Mouse (Mus musculus) heart, embryonic 13.5 days (tissue): Measurements from ENCODE around the gene Cdx2. TPM values are rescaled to one million over a fixed set of nuclear protein-coding genes. Genes with fewer than 3 reads are reported as not detected.
A peak's percentile ranks its signal among the peaks of the same experiment; 100 is the strongest.

Experiments used
- ATAC-seq: fragments of 200-750 bp; cut with Nextera tagmentation; 2 replicates; pipeline ENCODE4 v1.8.0; 2017; ENCODE audit warnings: moderate TSS enrichment; ENCODE audit not compliant: insufficient number of reproducible peaks, low FRiP score, low TSS enrichment; ENCODE audit errors: extremely low read depth
- H3K27ac ChIP-seq: fragments of 300-500 bp; sonication (generic); replicated peaks from 2 replicates; pipeline ENCODE4 v1.5.1; 2015; ENCODE audit warnings: moderate library complexity, mild to moderate bottlenecking, inconsistent platforms
- H3K27me3 ChIP-seq: fragments of 300-500 bp; sonication (generic); replicated peaks from 2 replicates; pipeline ENCODE4 v1.6.1; 2015; ENCODE audit warnings: mild to moderate bottlenecking, inconsistent platforms
- H3K36me3 ChIP-seq: fragments of 300-500 bp; sonication (generic); 2 replicates; pipeline ENCODE4 v1.6.1; 2015; ENCODE audit warnings: mild to moderate bottlenecking, inconsistent platforms
- H3K4me1 ChIP-seq: fragments of 300-500 bp; sonication (generic); 2 replicates; pipeline ENCODE4 v1.6.1; 2015; ENCODE audit warnings: inconsistent platforms
- H3K4me2 ChIP-seq: fragments of 300-500 bp; sonication (generic); 2 replicates; pipeline ENCODE4 v1.6.1; 2015; ENCODE audit warnings: inconsistent platforms, mild to moderate bottlenecking, moderate library complexity
- H3K4me3 ChIP-seq: fragments of 300-500 bp; sonication (generic); 2 replicates; pipeline ENCODE4 v1.5.1; 2015; ENCODE audit warnings: moderate library complexity, mild to moderate bottlenecking, inconsistent platforms
- H3K9ac ChIP-seq: fragments of 300-500 bp; sonication (generic); 2 replicates; pipeline ENCODE4 v1.6.1; 2015; ENCODE audit warnings: inconsistent platforms, mild to moderate bottlenecking, moderate library complexity
- H3K9me3 ChIP-seq: fragments of 300-500 bp; sonication (generic); 2 replicates; pipeline ENCODE4 v1.6.1; 2016; ENCODE audit warnings: inconsistent platforms
- WGBS: fragments of 180-500 bp; shearing (Covaris S2); methylation state at CpG from one replicate; pipeline ENCODE4 v1.1.7; 2015; ENCODE audit warnings: mixed read lengths; 5-methylcytosine and 5-hydroxymethylcytosine counted together
- polyA plus RNA-seq: library from polyadenylated mRNA; unstranded; fragments of >200 nt; fragmentation: Nextera tagmentation; extraction: Ambion mirVana; gene quantifications from 2 replicates; pipeline ENCODE4 v1.2.1, GENCODE M21; 2015

Cdx2 gene
- polyA plus RNA-seq, 1 experiment from 2014 or later: not detected

DNA sequence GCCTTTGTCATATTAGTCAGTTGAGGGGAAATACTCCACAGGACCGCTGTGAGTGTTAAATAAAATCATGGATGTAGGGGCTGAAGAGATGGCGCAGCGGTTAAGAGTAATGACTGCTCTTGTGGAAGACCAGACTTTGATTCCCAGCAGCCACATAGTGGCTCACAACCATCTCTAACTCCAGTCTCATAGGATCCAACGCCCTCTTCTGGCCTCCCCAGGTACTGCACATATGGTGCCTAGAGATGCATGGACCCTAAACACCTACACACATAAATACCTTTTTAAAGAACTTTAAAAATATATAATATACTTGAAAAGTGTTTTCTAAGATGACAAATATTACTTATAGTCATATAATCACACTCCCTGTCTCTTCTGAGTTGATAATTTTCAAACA lies 22.7 kb downstream of the Cdx2 start:
- 68% methylated on average over 4 of the region's 4 CpGs for WGBS

DNA sequence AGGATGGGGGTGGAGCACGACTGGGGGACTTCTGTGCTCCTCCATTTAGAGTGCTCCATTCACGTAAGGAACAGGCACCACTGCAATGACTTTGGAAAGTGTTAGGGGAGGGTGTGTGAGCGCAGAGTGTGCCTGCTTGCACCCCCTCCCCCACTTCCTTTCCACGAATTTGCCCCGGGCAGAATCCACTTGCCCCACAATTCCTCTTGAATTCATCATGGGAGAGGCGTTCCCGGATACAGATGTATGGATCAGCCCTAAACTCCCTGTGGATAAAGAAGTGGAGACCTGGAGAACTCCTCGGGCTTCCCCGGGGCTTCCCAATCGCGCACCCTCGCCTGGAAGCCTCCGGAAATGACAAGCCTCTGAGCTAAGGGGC lies 29.5 kb downstream of the Cdx2 start:
- Histone ChIP-seq H3K4me2 (peak overlapping the region; percentile 18; the same call in 1 of the 2 replicates), H3K4me1 (0 out of 2 replicates have a peak, but pooled peaks cover 6% of the 10 kb centered on the region), H3K9ac (no peak overlapping the region), H3K27me3 (peaks cover 97% of the 10 kb centered on the region), H3K4me3 (no peak overlapping the region), H3K9me3 (no peaks in the 10 kb centered on the region), H3K27ac (no peak overlapping the region), H3K36me3 (no peaks in the 10 kb centered on the region)
- WGBS: under 1% methylated on average over 13 of the region's 13 CpGs
- ATAC-seq: no peak

More for the DNA sequence above, 22.7 kb downstream of the Cdx2 start:
- Histone ChIP-seq H3K9ac (no peak overlapping the region), H3K27me3 (peaks cover 84% of the 10 kb centered on the region), H3K9me3 (no peaks in the 10 kb centered on the region), H3K27ac (no peak overlapping the region), H3K4me1 (no peaks in the 10 kb centered on the region), H3K4me2 (no peak overlapping the region), H3K4me3 (no peak overlapping the region), H3K36me3 (no peaks in the 10 kb centered on the region)
- ATAC-seq: no peak

DNA sequence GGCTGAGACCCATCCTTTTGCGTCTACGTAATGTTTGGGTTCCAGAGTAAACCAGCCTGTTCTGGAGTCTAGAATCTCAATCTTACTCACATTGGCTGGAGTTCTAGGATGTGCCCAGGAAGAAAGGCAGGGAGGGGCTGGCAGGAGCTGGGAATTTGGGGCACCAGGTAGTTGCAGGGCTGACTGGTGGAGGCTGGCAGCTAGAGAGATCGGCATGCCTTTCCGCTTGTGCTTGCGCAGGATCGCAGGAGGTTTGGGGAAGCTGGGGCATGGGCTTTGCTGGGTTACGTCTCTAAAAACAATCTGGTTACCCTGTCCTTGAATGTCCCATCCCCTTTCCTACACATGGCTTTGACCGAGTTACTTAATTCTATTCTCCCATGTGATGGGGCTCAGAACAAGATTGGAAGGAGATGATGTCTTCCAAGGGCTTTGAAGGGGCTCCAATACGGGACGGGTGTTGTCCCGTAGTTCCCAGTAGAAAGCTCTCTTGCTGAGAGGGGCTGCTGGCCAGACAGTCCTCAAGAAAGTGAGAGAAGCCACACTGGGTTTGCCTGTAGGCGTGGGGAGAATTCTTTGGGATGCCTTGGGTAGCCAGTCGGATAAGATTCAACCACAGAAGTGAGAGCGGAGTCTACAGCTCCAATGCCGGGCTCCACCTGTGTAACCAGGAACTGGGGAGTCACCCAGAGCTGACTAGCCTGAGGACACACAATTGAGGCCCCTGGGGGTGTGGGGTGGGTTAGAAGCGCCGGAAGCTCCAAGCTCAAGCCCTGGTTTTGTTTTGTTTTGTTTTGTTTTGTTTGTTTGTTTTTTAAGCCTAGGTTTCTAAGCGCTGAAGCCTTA lies 30.1 kb downstream of the Cdx2 start:
- 4% methylated on average over 18 of the region's 18 CpGs for WGBS
- Histone ChIP-seq H3K9ac (no peak overlapping the region), H3K27me3 (peaks cover 98% of the 10 kb centered on the region), H3K9me3 (no peaks in the 10 kb centered on the region), H3K36me3 (no peaks in the 10 kb centered on the region), H3K4me3 (no peak overlapping the region), H3K4me2 (no peak overlapping the region), H3K27ac (no peak overlapping the region), H3K4me1 (0 out of 2 replicates have a peak, but pooled peaks cover 6% of the 10 kb centered on the region)
- no peak for ATAC-seq

DNA sequence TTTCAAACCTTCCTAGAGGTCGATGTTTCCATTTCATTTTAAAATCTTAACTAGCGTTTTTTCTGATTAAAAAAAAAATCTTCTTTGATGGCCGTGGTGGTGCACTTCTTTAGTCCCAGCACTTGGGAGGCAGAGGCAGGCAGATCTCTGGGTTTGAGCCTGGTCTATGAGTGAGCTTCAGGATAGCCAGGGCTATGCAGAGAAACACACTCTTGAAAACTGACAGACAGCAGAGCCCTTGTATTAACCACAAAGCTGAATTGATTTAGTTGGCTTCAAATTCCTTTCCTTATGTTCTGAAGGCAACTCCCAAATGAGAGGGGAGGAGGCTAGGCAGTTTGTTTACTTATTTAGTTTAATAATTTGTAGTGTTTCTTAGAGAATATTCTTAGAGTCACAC lies 31.3 kb downstream of the Cdx2 start:
- H3K27ac ChIP-seq: no peak overlapping the region
- no peaks in the 10 kb centered on the region for H3K9me3 ChIP-seq
- 12% methylated on average over 3 of the region's 3 CpGs for WGBS
- no peaks in the 10 kb centered on the region for H3K36me3 ChIP-seq
- H3K27me3 ChIP-seq: peaks cover 98% of the 10 kb centered on the region
- H3K9ac ChIP-seq: no peak overlapping the region
- 0 out of 2 replicates have a peak, but pooled peaks cover 6% of the 10 kb centered on the region for H3K4me1 ChIP-seq
- H3K4me2 ChIP-seq: no peak overlapping the region
- ATAC-seq: no peak
- no peak overlapping the region for H3K4me3 ChIP-seq

DNA sequence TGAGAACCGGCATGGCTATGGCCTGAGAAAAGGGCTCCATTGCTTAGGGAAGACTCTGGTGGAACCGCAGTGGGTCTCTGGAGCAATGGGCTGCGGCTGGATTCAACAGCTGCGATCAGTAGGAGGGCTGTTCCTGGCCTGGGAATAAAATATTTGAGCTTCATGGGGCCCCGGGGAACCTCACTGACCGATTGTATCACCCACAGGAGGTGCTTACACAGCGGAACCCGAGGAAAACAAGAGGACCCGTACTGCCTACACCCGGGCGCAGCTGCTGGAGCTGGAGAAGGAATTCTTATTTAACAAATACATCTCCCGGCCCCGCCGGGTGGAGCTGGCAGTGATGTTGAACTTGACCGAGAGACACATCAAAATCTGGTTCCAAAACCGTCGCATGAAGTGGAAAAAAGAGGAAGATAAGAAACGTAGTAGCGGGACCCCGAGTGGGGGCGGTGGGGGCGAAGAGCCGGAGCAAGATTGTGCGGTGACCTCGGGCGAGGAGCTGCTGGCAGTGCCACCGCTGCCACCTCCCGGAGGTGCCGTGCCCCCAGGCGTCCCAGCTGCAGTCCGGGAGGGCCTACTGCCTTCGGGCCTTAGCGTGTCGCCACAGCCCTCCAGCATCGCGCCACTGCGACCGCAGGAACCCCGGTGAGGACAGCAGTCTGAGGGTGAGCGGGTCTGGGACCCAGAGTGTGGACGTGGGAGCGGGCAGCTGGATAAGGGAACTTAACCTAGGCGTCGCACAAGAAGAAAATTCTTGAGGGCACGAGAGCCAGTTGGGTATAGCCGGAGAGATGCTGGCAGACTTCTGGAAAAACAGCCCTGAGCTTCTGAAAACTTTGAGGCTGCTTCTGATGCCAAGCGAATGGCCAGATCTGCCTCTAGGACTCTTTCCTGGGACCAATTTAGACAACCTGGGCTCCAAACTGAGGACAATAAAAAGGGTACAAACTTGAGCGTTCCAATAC lies 32.6 kb downstream of the Cdx2 start:
- WGBS: 2% methylated on average over 48 of the region's 48 CpGs
- Histone ChIP-seq H3K9ac (no peak overlapping the region), H3K4me2 (no peak overlapping the region), H3K4me1 (peaks cover 11% of the 10 kb centered on the region; the same call in 1 of the 2 replicates), H3K27me3 (peaks cover 98% of the 10 kb centered on the region), H3K9me3 (no peaks in the 10 kb centered on the region), H3K36me3 (no peaks in the 10 kb centered on the region), H3K27ac (no peak overlapping the region), H3K4me3 (no peak overlapping the region)
- ATAC-seq: no peak

DNA sequence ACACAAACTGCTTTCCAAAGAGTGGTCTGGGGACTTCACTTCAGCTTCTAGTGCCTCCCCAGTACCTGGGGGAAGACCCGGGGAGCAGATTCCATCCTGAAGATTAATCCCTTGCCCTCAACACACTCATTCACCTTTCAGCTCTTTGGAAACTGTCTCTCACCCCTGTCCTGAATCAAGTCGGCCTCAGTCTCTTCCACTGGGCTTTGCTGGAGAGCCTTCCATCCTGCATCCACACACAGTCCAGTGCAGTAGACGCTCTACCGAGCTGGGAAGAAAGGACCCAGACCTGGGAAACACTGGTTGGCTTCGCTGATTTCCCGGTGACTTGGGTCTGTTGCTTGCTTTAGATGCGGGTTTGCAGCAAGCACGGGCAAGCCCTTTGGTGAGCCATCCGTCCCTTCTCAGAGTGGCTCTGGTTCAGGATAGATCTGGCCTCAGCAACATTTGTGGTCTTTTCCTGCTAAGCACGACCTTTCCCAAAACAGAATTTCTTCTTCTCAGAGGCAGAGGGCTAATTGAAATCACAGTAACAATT lies 34.2 kb downstream of the Cdx2 start:
- Histone ChIP-seq H3K27me3 (peaks cover 98% of the 10 kb centered on the region), H3K4me1 (peaks cover 11% of the 10 kb centered on the region; the same call in 1 of the 2 replicates), H3K9ac (no peak overlapping the region), H3K36me3 (no peaks in the 10 kb centered on the region), H3K27ac (no peak overlapping the region), H3K4me2 (no peak overlapping the region), H3K9me3 (no peaks in the 10 kb centered on the region), H3K4me3 (no peak overlapping the region)
- no peak for ATAC-seq
- WGBS: 3% methylated on average over 10 of the region's 10 CpGs

DNA sequence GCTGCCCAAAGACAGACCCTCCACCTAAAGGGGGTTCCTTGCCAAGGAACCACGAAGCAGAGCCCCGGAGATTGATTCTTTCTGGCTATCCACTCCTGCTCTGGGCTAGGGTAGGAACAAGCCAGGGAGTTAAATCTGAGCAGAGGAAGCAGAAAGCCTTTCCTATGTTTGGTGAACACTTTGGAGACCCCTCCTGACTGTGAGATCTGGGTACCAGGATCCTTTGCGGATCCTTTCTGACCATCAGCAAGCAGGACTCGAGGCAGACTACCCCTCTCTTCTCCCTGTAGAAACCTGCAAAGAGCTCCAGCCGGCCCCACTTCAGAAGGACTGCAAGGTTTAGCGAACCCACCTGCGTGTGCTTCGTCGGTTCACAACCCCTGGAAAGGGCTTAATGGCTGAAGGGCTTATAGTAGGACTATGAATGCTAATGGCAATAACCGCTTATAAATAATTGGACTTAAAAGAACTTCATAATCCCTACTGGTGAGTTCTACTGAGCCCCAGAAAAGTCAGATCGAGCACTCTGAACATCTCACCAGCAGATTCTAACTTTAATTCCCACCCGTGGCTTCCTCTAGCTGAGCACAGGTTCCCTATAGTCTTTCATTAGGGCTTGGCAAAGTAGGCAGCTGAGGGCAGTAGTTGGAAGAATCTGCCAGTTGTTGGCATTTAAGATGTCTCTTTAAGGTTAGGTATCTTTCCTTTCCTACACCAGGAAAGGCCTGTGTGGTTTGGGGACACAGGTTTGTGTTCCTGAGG lies 34.8 kb downstream of the Cdx2 start:
- H3K4me2 ChIP-seq: no peak overlapping the region
- H3K9ac ChIP-seq: no peak overlapping the region
- H3K36me3 ChIP-seq: no peaks in the 10 kb centered on the region
- peaks cover 98% of the 10 kb centered on the region for H3K27me3 ChIP-seq
- H3K27ac ChIP-seq: no peak overlapping the region
- peaks cover 8% of the 10 kb centered on the region; the same call in 1 of the 2 replicates for H3K4me1 ChIP-seq
- ATAC-seq: no peak
- no peak overlapping the region for H3K4me3 ChIP-seq
- 11% methylated on average over 12 of the region's 12 CpGs for WGBS
- no peaks in the 10 kb centered on the region for H3K9me3 ChIP-seq

DNA sequence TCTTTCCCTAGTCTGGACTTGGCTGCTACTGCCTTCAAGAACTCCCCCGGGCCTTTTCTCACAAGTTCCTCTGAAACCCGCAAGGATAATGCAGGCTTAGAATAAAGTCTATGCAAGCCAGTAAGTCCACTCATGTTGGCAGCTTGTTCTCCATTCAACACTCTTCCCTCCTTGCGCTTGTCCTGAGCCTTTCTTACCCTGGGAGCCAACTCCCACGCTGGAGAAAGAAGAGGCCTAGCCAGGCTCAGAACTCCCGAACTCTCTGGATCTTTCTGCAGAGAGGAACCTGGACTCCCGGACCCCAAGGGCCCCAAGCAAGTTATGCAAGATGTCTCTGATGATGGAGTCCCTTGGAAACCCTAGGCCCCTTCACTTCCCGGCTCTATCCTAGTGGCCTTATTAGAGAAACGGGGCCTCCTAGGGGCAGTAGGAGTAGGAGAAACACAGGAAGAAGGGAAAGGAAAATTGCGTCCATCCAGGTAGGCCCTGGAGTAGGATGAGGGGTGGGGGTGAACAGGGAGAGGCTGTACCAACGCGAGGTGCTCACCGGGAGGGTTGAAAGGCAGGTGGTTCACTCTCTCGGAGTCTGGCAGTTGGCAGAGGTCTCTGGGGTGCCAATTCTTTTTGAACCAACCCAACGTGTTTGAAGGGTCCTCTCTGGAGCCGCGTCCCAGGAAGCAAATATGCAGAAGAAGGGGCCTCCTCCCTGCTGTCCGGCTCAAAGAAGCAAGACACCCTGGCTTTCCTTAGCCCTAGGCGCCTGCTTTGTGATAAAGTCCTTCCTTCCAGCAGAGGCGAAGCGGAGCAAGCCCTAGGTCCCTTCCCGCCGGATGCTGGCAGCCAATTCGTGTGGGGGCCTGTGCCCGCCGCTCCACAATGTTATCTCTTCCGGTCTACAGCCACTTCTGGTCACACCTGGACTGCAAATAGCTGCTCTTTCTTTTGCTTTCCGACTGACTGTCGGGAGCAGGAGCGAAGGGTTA lies 36.1 kb downstream of the Cdx2 start:
- H3K27ac ChIP-seq: no peak overlapping the region
- H3K9ac ChIP-seq: no peak overlapping the region
- WGBS: 1% methylated on average over 29 of the region's 29 CpGs
- no peak overlapping the region for H3K4me2 ChIP-seq
- no peaks in the 10 kb centered on the region for H3K36me3 ChIP-seq
- H3K27me3 ChIP-seq: peaks cover 98% of the 10 kb centered on the region
- peaks cover 8% of the 10 kb centered on the region; the same call in 1 of the 2 replicates for H3K4me1 ChIP-seq
- H3K4me3 ChIP-seq: no peak overlapping the region
- ATAC-seq: no peak
- H3K9me3 ChIP-seq: no peaks in the 10 kb centered on the region

DNA sequence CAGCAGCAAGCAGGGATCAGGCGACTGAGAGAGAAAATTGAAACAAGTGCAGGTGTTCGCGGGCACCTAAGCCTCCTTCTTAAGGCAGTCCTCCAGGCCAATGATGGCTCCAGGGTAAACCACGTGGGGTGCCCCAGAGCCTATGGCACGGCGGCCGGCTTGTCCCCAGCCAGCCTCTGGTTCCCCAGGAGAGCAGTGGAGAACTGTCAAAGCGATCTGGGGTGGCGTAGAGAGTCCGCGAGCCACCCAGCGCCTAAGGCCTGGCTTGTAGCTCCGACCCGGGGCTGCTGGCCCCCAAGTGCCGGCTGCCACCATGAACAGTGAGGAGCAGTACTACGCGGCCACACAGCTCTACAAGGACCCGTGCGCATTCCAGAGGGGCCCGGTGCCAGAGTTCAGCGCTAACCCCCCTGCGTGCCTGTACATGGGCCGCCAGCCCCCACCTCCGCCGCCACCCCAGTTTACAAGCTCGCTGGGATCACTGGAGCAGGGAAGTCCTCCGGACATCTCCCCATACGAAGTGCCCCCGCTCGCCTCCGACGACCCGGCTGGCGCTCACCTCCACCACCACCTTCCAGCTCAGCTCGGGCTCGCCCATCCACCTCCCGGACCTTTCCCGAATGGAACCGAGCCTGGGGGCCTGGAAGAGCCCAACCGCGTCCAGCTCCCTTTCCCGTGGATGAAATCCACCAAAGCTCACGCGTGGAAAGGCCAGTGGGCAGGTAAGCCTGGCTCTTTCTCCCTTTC lies 37.0 kb downstream of the Cdx2 start, which contains the start of gene Pdx1:
Gene Pdx1, plus strand, starts transcription at position 34 of the 747 bp plus-strand sequence.
- peaks cover 8% of the 10 kb centered on the region; the same call in 1 of the 2 replicates for H3K4me1 ChIP-seq
- H3K27ac ChIP-seq: no peak within 1 kb of the TSS
- H3K27me3 ChIP-seq: peaks cover 98% of the 10 kb centered on the region
- H3K4me3 ChIP-seq: peak within 1 kb of the TSS; percentile 30
- 2% methylated on average over 44 of the region's 44 CpGs for WGBS
- no peaks in the 10 kb centered on the region for H3K9me3 ChIP-seq
- no peaks in the 10 kb centered on the region for H3K36me3 ChIP-seq
- ATAC-seq: no peak
- H3K9ac ChIP-seq: no peak within 1 kb of the TSS
- H3K4me2 ChIP-seq: peak within 1 kb of the TSS; percentile 50
